Mouse (Mus musculus): ENCODE results near the gene Rp9. TPM values are rescaled to one million over a fixed set of nuclear protein-coding genes. Genes with fewer than 3 reads are reported as not detected.
"Not testable (repeated sequence)": the region's sequence is repeated elsewhere in the genome, so short reads cannot be mapped to it uniquely, and the experiment has no call there.

The Rp9 gene
- polyA plus RNA-seq, 1 experiment: 65.4 TPM

DNA sequence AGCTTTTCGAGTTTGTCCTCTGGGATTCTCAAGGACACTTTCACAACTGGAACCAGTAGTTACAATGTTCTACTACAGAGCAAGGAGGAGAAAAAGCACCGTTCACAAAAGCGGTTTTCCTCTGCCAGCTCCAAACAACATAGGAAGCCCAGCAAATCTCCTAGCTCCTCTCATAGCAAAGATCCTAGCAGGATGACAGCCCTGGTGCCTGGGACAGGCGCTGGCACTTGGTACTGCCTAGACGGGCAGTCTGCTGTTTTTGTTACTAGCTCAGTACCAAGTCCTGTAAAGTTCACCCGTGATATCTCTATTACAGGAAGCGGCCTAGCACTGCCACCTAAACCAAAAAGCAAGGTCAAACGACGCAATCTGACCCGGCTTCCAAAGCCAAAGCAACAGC, 45.3 kb downstream of the Rp9 start:
- H3K27ac ChIP-seq (ENCODE audit: insufficient read depth, low read depth, low read length): no peak overlapping the region

DNA sequence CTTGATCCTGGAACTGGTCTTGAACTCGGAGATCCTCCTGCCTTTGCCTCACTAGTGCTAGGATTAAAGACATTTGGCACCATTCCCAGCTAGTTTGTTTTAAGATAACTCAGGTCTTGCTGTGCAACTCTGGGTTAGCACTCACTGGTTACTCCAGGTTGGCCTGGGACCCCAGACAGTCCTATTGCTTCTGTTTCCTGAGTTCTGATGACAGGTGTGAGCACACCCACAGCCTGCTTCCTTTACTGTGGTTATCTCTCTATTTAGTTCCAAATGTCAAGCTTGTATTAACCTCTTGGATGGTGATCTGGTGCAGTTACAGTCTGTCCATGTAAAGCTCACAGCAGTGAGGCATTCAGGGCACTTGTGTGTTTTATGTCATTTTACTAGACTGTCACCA, 46.0 kb downstream of the Rp9 start:
- H3K4me1 ChIP-seq (ENCODE audit: control insufficient read depth, insufficient read depth, low read length): peaks cover 4% of the 10 kb centered on the region
- TF ChIP-seq POLR2A (IDR thresholded peaks at IDR 0.05; ENCODE audit: borderline replicate concordance, low read depth, low read length): no peak
- TF ChIP-seq CTCF (IDR thresholded peaks at IDR 0.05; ENCODE audit: low read depth, low read length): no peak
- H3K27ac ChIP-seq (ENCODE audit: insufficient read depth, low read depth, low read length): no peak overlapping the region

More for the DNA sequence above, 45.3 kb downstream of the Rp9 start:
- H3K4me1 ChIP-seq (ENCODE audit: control insufficient read depth, insufficient read depth, low read length): no peaks in the 10 kb centered on the region
- no peak for TF ChIP-seq CTCF (IDR thresholded peaks at IDR 0.05; ENCODE audit: low read depth, low read length)
- TF ChIP-seq POLR2A (IDR thresholded peaks at IDR 0.05; ENCODE audit: borderline replicate concordance, low read depth, low read length): no peak
- no peak overlapping the region for H3K4me3 ChIP-seq (ENCODE audit: insufficient read depth, low read length)

DNA sequence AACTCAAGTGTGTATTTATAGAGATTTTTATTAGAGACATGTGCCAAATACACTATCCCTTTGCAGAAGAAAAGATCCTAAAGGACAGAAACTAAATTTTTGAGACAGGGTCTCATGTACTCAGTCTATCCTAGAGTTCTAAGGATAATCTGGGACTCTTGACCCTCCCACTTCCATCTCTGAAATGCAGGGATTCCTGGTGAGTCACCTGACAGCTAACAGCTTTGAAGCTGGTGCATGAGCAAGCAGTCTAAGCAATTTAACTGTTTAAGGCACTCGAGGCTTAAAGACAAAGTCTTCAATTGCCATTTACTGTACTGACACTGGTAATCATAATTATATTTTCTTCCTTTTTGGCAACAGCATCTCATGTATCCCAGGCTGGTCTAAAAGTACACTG, 47.0 kb downstream of the Rp9 start:
- Histone ChIP-seq H3K4me1 (ENCODE audit: control insufficient read depth, insufficient read depth, low read length) (peaks cover 4% of the 10 kb centered on the region), H3K27ac (ENCODE audit: insufficient read depth, low read depth, low read length) (no peak overlapping the region), H3K4me3 (ENCODE audit: insufficient read depth, low read length) (no peak overlapping the region)
- TF ChIP-seq POLR2A (IDR thresholded peaks at IDR 0.05; ENCODE audit: borderline replicate concordance, low read depth, low read length) (no peak), CTCF (IDR thresholded peaks at IDR 0.05; ENCODE audit: low read depth, low read length) (no peak)

More for the DNA sequence above, 46.0 kb downstream of the Rp9 start:
- no peak overlapping the region for H3K4me3 ChIP-seq (ENCODE audit: insufficient read depth, low read length)

DNA sequence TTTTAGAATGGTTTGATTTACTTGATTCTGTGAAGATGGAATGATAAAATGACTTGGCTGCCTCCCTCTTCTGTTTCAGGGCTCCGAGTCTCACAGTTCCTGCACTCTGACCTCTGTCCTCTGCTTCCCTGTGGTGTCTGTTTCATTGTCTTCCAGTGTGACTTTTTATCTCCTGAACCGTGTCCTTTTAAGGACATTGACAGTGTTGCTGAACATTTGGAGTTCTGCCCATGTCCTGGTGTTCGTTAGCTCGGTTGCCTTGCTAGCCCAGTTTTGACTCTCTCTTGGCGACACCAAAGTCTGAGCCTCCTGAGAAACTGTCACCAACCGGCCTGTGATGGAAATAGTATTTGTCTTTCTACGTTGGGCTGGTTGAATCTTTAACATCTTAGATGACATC, 49.1 kb downstream of the Rp9 start:
- Histone ChIP-seq H3K4me1 (ENCODE audit: control insufficient read depth, insufficient read depth, low read length) (peaks cover 4% of the 10 kb centered on the region), H3K4me3 (ENCODE audit: insufficient read depth, low read length) (no peak overlapping the region), H3K27ac (ENCODE audit: insufficient read depth, low read depth, low read length) (no peak overlapping the region)
- TF ChIP-seq POLR2A (IDR thresholded peaks at IDR 0.05; ENCODE audit: borderline replicate concordance, low read depth, low read length): no peak

GRCm38 (mm10) chr9:22419877-22420276, 49.7 kb downstream of the Rp9 start:
- Histone ChIP-seq H3K27ac (ENCODE audit: insufficient read depth, low read depth, low read length) (no peak overlapping the region), H3K4me3 (ENCODE audit: insufficient read depth, low read length) (no peak overlapping the region), H3K4me1 (ENCODE audit: control insufficient read depth, insufficient read depth, low read length) (peaks cover 4% of the 10 kb centered on the region)
- TF ChIP-seq POLR2A (IDR thresholded peaks at IDR 0.05; ENCODE audit: borderline replicate concordance, low read depth, low read length) (no peak), CTCF (IDR thresholded peaks at IDR 0.05; ENCODE audit: low read depth, low read length) (no peak)

DNA sequence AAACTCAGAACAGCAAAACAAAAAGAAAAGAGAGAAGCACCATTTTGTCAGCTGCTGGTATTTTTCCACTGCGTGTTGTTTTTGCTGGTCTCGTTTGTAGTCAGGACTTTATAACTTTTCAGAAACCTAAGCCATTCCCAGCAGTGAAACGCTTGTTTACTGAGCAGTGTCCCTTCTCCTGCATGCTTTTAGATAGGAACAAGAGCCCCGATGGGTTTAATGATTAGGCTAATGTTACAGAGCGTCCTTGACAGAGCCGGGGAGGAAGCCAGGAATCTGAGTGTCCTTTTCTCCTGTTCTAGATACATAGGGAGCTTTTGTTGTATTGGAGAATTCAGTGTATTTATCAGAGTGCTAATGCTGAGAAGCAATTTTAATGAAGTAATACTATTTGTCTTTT, 52.0 kb downstream of the Rp9 start:
- Histone ChIP-seq H3K4me3 (ENCODE audit: insufficient read depth, low read length) (no peak overlapping the region), H3K4me1 (ENCODE audit: control insufficient read depth, insufficient read depth, low read length) (peaks cover 4% of the 10 kb centered on the region), H3K27ac (ENCODE audit: insufficient read depth, low read depth, low read length) (no peak overlapping the region)
- TF ChIP-seq CTCF (IDR thresholded peaks at IDR 0.05; ENCODE audit: low read depth, low read length): no peak
- TF ChIP-seq POLR2A (IDR thresholded peaks at IDR 0.05; ENCODE audit: borderline replicate concordance, low read depth, low read length): no peak

DNA sequence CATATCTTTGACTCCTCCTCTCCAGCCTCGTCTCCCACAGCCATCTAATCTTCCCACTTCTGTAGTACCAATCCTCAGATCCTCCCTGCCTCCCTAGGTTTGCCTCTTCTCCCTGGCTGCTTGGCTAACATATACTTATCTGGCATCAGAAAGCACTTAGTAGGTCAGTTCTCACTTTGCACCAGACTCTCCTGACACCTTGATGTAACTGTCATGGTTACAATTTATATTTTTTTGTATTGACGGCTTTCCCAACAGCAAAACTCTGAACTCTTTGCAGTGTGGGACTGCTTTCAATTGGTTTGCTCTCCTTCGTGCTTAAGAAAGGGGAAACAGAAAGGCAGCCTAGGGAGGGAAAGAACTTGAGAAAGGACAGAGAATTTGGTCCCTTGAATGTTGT, 53.4 kb downstream of the Rp9 start:
- TF ChIP-seq CTCF (IDR thresholded peaks at IDR 0.05; ENCODE audit: low read depth, low read length): no peak
- TF ChIP-seq POLR2A (IDR thresholded peaks at IDR 0.05; ENCODE audit: borderline replicate concordance, low read depth, low read length): no peak
- no peak overlapping the region for H3K4me3 ChIP-seq (ENCODE audit: insufficient read depth, low read length)
- H3K4me1 ChIP-seq (ENCODE audit: control insufficient read depth, insufficient read depth, low read length): peaks cover 6% of the 10 kb centered on the region
- H3K27ac ChIP-seq (ENCODE audit: insufficient read depth, low read depth, low read length): no peak overlapping the region

- Histone ChIP-seq H3K4me1 (ENCODE audit: control insufficient read depth, insufficient read depth, low read length) (peaks cover 2% of the 10 kb centered on the region; the same call in 1 of the 2 replicates), H3K27ac (ENCODE audit: insufficient read depth, low read depth, low read length) (no peak within 1 kb of the TSS), H3K4me3 (ENCODE audit: insufficient read depth, low read length) (peak within 1 kb of the TSS; percentile 62)
- TF ChIP-seq CTCF (IDR thresholded peaks at IDR 0.05; ENCODE audit: low read depth, low read length) (peak; percentile 31; the same call in 1 of the 2 replicates), POLR2A (IDR thresholded peaks at IDR 0.05; ENCODE audit: borderline replicate concordance, low read depth, low read length) (no peak)
Observed at GRCm38 (mm10) chr9:22411002-22411857, 58.3 kb downstream of the Rp9 start, which contains the start of gene 9530077C05Rik. Gene 9530077C05Rik, plus strand, starts transcription at chr9:22411513.

DNA sequence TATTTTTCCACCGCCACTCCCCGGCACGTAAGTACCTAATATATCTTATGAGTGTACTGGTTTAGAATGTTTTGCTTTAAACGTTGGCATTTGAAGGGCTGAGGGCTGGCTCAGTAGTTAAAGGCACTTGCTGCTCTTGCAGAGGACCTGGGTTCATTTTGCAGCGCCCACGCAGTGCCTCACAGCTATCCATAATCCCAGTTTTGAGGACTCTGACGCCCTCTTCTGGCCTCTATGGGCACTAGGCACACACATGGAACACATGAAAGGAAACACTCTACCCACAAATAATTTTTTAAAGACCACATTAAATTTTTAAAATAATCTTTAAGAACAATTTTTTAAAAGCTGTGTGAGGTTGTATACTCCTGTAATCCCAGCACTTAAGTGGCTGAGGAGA, 60.0 kb downstream of the Rp9 start:
- Histone ChIP-seq H3K4me1 (ENCODE audit: control insufficient read depth, insufficient read depth, low read length) (peaks cover 2% of the 10 kb centered on the region; the same call in 1 of the 2 replicates), H3K27ac (ENCODE audit: insufficient read depth, low read depth, low read length) (no peak overlapping the region), H3K4me3 (ENCODE audit: insufficient read depth, low read length) (no peak overlapping the region)
- TF ChIP-seq POLR2A (IDR thresholded peaks at IDR 0.05; ENCODE audit: borderline replicate concordance, low read depth, low read length) (no peak), CTCF (IDR thresholded peaks at IDR 0.05; ENCODE audit: low read depth, low read length) (no peak)

- not testable (repeated sequence) for H3K4me3 ChIP-seq (ENCODE audit: insufficient read depth, low read length); H3K4me1 ChIP-seq (ENCODE audit: control insufficient read depth, insufficient read depth, low read length); H3K27ac ChIP-seq (ENCODE audit: insufficient read depth, low read depth, low read length)
Observed at GRCm38 (mm10) chr9:22408344-22408743, 61.2 kb downstream of the Rp9 start.

GRCm38 (mm10) chr9:22407633-22408032, 61.9 kb downstream of the Rp9 start:
- H3K4me3 ChIP-seq (ENCODE audit: insufficient read depth, low read length); H3K4me1 ChIP-seq (ENCODE audit: control insufficient read depth, insufficient read depth, low read length); H3K27ac ChIP-seq (ENCODE audit: insufficient read depth, low read depth, low read length): not testable (repeated sequence)
